Mouse (Mus musculus) inflammation-experienced regulatory T-cells, adult 6 months (primary cell): Measurements from ENCODE around the gene Ly6g6e. TPM values are rescaled to one million over a fixed set of nuclear protein-coding genes. Genes with fewer than 3 reads are reported as not detected.
"Not testable (repeated sequence)": the region's sequence is repeated elsewhere in the genome, so short reads cannot be mapped to it uniquely, and the experiment has no call there.

ENCODE experiments used
- ATAC-seq: one replicate; pipeline ENCODE4 v1.8.0; 2017
- polyA plus RNA-seq, 3 experiments: library from polyadenylated mRNA; unstranded; fragments of 100-300 nt; shearing (Covaris generic); gene quantifications; one replicate each; pipeline ENCODE4 v1.2.1; 2017

Gene Ly6g6e
- polyA plus RNA-seq, result not detected

- no peak for ATAC-seq
These were observed at the start of gene Ly6g6e for GRCm38 (mm10) chr17:35076507-35077176. Gene Ly6g6e (plus strand): TSS chr17:35076902.

- peak; percentile 50 for ATAC-seq
These were observed 49.2 kb upstream of the Ly6g6e start, which contains the start of gene Sapcd1 for GRCm38 (mm10) chr17:35027277-35028068. Gene Sapcd1 (minus strand): TSS chr17:35028016.

GRCm38 (mm10) chr17:35028315-35028714, 48.4 kb upstream of the Ly6g6e start:
- no peak for ATAC-seq

DNA sequence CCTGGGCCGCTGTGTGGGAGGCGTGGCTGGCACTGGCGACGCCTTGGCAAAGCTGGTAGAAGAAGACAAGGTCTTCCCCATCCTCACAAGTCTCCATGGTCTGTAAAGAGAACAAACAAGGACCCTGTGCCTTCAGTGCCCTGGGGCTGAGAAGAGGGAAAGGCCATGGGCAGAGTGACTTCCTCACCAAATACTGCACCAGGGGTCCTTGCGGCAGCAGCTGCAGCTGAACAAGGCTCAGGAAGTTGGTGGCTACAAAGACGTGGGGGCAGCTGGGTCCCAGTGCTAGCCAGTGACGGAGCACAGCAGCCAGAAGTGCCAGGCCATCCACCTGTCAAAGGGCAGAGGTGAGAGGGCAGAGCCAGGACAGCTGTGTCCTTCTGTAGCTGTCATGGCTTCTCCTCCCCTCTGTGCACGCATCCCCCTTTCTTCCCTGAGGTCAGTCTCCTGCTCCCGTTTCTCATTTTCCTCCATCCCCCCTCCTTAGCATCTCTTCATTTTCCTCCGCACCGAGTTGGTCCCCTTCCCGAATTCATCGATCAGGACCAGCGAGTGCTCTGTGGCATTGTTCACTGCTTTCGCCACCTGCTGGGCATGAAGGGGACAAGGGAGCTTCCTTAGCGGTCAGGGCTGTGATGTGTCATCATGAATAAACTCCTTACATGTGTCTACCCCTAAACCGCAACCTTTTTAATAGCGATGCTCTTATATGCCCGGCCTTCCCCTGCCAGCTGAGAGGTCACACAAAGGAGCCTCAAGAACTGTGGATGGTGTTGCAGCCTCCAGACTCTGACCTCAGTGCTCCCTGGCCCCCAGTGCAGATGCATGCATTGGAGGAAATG, 46.8 kb upstream of the Ly6g6e start:
- ATAC-seq, result no peak

GRCm38 (mm10) chr17:35031272-35031671, 45.4 kb upstream of the Ly6g6e start:
- ATAC-seq, result no peak

- no peak for ATAC-seq
These were observed 44.8 kb upstream of the Ly6g6e start for GRCm38 (mm10) chr17:35031880-35032279.

DNA sequence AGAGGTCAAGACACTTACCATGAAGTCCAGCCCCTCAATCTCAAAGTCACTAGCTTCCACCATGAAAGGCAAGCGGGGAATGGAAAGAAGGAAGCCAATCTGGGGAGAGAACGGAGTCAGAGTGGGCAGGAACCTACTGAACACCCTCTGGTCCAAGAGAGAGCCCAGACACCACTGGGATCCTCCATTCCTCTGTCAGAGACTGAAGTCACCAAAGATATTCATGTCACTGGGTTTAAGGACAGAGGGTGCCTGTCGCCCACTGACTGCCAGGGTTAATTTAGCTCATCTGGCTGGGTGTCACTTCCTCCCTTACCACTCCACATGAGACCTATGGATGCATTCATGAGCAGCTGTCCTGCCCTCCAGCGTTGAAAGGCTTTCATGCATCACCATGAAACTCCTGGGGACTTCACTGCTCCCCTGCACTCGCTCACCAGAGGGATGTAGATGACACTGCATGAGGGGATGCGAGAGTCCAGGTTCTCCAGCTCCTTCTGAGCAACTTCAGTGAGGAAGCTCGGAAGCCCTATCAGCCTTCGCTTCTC, 44.3 kb upstream of the Ly6g6e start:
- ATAC-seq, result no peak

- not testable (repeated sequence) for ATAC-seq
These were observed 43.0 kb upstream of the Ly6g6e start for GRCm38 (mm10) chr17:35033703-35034102.

- no peak for ATAC-seq
These were observed 41.8 kb upstream of the Ly6g6e start for GRCm38 (mm10) chr17:35034896-35035295.

DNA sequence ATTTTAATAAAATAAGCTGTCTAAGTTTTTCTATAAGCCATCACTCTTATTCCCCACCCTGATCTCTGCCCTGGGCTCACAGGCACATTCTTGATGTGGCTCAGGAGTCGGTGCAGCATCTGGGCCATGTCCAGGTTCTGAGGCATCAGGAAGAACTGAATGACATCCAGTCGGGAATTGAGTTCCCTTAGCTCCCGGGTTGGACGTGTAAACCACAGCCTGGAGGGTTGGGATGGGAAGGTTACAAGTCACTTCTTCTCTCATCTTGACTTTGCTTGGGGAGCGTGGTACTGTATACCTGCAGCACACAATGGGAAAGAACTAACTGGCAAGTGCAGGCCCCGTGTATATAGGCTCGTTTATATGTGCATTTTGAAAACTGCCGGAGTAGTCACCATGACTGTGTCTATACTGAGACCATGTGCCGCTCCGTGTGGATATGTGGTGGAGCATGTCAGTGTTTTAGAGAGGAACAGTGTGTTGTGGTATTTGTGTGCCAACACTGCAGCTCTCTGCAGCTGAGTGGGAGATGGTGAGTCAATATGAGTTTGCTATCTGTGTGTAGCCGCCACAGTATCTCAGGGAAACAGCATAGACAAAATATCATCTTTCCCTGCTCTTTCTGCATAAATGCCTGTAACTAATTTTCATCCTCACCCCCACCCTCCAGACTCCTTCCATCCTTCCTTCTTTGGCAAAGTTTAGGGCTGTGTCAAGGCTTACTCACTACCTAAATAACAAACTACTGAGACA, 37.4 kb upstream of the Ly6g6e start:
- no peak for ATAC-seq

DNA sequence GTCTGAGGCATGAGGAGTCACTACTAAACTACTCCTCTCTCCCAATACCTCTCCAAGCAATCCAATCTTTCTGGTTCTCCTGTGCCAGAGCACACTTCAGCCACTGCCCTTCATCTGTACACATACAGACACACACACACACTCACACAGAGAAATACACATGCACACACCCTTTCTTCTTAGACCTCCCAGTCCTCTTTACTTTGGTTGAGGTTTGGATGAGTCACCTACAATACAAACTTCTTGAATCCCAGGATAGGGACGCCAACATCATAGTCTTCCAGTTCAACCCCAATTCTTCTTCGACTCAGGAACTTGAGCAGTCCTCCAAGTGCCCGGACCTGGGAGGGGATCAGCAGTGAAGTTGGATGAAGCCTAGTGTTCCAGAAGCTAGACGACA, 32.9 kb upstream of the Ly6g6e start:
- ATAC-seq, result no peak

DNA sequence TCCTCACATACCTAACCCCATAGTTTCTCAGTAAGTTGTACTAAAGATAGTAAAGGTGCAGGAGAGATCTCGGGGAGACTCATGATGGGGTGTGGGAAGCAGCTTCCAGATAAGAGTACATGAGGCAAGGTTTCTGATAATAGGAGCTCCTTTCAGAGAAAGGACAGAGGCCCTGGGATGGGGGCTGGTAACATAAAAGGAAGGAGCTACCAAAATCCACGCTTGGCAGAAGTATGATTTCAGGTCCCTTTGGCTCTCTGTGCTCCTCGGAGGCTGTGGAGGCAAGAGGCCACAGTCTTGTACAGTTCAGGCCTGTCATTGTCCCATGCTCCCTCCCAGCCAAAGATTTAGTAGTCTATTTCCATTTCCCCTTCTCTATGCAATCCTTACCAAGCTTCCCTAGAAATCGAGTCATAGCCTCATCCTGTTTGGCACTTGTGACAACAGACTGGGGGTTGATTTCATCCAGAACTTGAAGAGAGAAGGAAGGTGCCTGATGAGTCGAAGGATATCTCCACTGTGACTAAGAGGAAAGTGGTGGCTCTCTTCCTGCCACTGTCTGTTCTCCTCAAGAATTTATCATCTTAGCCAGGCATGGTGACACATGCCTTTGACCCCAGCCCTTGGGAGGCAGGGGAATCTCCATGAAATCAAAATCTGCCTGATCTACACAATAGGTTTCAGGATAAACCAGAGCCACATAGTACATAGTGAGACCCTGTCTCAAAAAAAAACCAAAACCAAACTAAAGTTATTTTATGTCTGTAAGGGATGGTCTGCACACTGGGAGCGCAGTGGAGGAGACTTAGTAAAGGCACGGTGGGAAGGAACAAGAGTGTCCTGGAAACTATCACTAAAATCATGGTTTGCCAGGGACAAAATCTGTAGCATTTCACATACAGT, 31.5 kb upstream of the Ly6g6e start:
- ATAC-seq, result no peak

DNA sequence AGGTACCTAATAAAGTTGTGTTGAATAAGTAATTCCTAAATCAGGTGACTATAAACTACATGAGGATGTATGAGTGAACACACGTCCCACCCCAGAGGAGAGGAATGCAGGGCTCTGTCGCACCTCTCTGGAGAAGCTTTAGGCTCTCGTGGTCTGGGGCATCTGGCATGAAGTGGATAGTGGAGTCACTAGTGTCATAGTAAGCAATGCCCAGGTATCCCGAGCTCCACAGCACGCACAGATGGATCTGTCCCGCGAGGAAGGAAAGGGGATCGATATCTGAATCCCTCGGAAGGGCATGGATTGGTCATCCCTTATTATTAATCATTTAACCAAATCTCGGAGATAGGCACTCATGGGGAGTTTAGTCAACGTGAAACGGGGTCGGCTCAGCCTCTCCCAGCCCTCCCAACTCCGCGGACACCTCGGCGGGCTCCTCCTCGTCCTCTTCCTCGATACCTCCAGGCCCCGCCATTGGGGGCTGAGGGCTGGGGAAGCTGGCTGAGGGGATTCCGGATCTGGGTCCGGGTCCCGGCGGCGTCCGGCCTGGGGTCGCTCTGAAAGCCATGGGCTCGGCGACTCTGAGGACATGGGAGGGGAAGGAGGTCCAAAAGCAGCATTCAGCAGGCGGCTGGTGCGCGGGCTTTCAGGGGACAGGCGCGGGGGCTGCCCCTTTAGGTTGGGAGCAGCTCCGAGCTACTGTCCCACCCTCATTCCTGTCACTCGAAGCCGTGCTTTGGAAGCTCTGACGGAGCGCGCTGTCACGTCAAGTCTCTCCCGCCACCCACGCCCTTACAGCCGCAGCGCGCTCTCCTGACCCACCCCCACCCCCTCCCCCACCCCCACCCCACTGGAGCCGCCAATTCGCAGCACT, 30.7 kb upstream of the Ly6g6e start:
- no peak for ATAC-seq

DNA sequence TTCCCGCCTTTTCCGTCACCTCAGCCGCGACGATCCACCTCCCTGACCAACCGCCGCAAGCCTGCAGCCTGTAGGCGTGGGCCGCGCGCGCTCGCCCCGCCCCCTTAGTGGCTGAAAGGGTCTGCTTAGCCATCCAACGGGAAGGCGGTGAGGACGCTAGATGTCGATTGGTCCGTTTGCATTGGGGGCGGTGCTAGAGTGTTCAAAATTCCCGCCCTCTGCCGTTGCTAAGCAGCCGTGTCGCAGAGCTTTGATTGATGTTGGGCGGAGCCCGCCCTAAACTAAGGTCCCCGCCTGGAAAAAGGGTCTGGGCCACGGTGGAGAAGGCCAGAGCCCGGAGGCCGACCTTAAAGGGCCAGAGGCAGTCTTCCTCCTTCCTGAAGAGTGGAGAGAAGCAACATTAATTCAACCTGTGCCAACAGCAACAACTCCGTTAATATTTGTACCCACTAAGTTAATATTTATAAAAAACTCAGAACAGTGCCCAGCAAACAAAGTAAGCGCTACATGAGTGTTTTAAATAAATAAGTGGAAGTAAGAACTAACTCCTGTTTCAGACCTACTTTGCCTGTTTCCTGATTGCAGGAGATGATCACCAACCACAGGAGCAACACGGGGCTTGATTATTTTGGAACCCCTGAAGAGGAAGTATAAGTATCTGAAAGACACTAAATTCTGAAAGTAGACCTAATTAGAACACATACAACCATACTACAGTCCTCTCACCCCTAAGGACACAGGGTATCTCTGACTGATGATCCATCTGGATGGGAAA, 29.8 kb upstream of the Ly6g6e start, which contains the start of gene Msh5:
Gene Msh5 (minus strand): TSS at position 65 of the 775 bp plus-strand sequence.
- peak; percentile 87 for ATAC-seq

DNA sequence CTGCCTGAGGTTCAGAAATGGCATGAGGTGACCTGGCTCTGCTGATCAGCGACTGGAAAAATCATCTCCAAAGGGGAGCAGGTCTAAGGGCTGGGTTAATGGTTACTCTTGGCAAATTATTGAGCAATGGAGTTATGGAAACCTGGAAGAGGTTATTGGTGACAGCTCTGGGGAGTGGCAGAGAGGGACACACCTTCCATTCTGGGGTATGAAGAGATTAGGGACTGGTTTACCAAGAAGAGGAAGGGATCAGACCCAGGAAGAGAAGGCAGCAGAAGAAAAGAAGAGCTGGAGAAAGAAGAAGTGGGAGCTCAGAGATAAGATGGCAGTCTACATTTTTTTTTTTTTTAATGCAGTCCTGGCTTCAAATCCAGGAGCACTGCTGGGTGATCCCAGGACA, 29.0 kb upstream of the Ly6g6e start:
- no peak for ATAC-seq

DNA sequence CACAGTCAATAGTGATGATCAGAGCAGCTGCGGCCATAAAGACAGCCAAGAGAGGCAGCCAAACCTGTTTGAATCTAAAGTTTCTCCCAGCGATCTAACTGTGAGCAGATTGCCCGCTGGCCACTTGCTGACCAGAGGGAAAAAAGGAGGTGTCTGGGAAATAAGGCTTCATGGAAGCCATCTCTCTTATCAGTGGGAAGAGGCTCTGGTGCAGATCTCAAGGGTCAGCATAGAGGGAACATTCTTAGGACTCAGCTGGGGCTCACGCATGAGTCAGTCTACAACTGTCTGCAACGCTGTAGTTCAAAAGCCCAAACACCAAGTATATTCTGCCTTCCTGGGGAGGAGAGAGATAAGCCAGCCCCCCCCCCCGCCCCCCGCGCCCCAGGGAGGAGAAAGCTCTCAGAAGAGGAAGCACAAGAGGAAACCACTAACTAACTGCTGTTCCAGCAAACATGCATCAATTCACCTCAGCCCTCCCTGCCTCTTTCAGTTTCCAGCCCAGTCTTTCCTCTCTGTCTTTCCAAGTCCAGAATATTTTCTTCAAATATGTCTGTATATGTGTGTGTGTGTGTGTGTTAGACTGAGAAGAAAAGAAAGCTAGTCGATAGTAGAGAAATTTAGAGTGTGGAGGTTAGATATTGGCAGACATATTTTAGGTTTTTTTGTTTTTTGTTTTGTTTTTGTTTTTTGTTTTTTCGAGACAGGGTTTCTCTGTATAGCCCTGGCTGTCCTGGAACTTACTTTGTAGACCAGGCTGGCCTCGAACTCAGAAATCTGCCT, 28.4 kb upstream of the Ly6g6e start:
- peak; percentile 18 for ATAC-seq

GRCm38 (mm10) chr17:35048932-35049440, 27.7 kb upstream of the Ly6g6e start:
- no peak for ATAC-seq

GRCm38 (mm10) chr17:35049561-35050016, 27.1 kb upstream of the Ly6g6e start, which contains the start of gene Clic1:
Gene Clic1 (plus strand): TSS chr17:35049966.
- ATAC-seq, result no peak
